Mouse (Mus musculus) heart, embryonic 12.5 days (tissue): Measurements from ENCODE around the gene Sgf29. TPM values are rescaled to one million over a fixed set of nuclear protein-coding genes. Genes with fewer than 3 reads are reported as not detected.
A peak's percentile ranks its signal among the peaks of the same experiment; 100 is the strongest.
"Not testable (repeated sequence)": the region's sequence is repeated elsewhere in the genome, so short reads cannot be mapped to it uniquely, and the experiment has no call there.

ENCODE experiments used
- ATAC-seq: fragments of 200-750 bp; cut with Nextera tagmentation; 2 replicates; pipeline ENCODE4 v1.8.0; 2017; ENCODE audit warnings: moderate TSS enrichment, moderate library complexity; ENCODE audit not compliant: insufficient number of reproducible peaks, low FRiP score
- H3K27ac ChIP-seq: fragments of 300-500 bp; sonication (generic); 2 replicates; pipeline ENCODE4 v1.5.1; 2016; ENCODE audit warnings: mild to moderate bottlenecking, moderate library complexity; ENCODE audit not compliant: poor library complexity, severe bottlenecking
- H3K27me3 ChIP-seq: fragments of 300-500 bp; sonication (generic); replicated peaks from 2 replicates; pipeline ENCODE4 v1.6.1; 2016; ENCODE audit warnings: mild to moderate bottlenecking, moderate library complexity
- H3K36me3 ChIP-seq: fragments of 300-500 bp; sonication (generic); 2 replicates; pipeline ENCODE4 v1.6.1; 2016; ENCODE audit warnings: mild to moderate bottlenecking, moderate library complexity
- H3K4me1 ChIP-seq: fragments of 300-500 bp; sonication (generic); replicated peaks from 2 replicates; pipeline ENCODE4 v1.6.1; 2016; ENCODE audit warnings: mild to moderate bottlenecking
- H3K4me2 ChIP-seq: fragments of 300-500 bp; sonication (generic); 2 replicates; pipeline ENCODE4 v1.6.1; 2016; ENCODE audit warnings: mild to moderate bottlenecking, moderate library complexity
- H3K4me3 ChIP-seq: fragments of 300-500 bp; sonication (generic); 2 replicates; pipeline ENCODE4 v1.5.1; 2016; ENCODE audit warnings: mild to moderate bottlenecking
- H3K9ac ChIP-seq: fragments of 300-500 bp; sonication (generic); 2 replicates; pipeline ENCODE4 v1.6.1; 2016; ENCODE audit warnings: mild to moderate bottlenecking, moderate library complexity
- H3K9me3 ChIP-seq: fragments of 300-500 bp; sonication (generic); replicated peaks from 2 replicates; pipeline ENCODE4 v1.6.1; 2016; ENCODE audit warnings: mild to moderate bottlenecking, moderate library complexity
- WGBS: fragments of 180-500 bp; shearing (Covaris S2); methylation state at CpG from one replicate; pipeline ENCODE4 v1.1.7; 2016; 5-methylcytosine and 5-hydroxymethylcytosine counted together
- polyA plus RNA-seq: library from polyadenylated mRNA; unstranded; fragments of >200 nt; fragmentation: Nextera tagmentation; extraction: Ambion mirVana; gene quantifications from 2 replicates; pipeline ENCODE4 v1.2.1, GENCODE M21; 2016

The Sgf29 gene
- polyA plus RNA-seq, 1 experiment from 2014 or later = 27.2 TPM

DNA sequence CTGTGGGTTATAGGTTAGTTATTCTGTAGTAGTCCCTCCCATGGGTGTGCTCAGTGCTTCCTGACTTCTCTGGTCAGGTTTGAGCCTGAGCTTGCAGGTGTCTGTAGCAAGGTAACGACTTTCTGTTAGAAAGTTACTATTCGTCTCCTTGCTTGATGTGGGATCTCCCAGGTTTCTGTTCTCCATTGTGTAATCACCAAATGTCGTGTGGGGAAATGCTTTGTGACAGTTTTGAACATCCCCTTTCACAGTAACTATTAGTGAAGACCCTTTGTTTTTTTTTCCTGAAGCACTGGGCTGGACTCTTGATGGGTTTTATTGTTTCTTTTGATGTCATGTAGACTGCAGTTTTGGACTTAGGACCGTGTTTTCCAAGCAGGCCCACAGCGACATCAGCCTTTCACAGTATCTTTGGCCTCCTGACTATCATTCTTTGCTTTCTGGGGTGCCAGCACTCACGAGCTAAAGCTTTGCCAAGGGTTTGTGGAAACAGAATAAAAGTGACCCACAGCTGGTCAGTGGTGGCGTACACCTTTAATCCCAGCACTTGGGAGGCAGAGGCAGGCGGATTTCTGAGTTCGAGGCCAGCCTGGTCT lies 18.5 kb downstream of the Sgf29 start:
- Histone ChIP-seq H3K4me3 (no peak overlapping the region), H3K4me1 (no peaks in the 10 kb centered on the region), H3K27ac (peak overlapping the region; percentile 76; the same call in 1 of the 2 replicates), H3K9ac (no peak overlapping the region), H3K4me2 (no peak overlapping the region), H3K9me3 (no peaks in the 10 kb centered on the region), H3K36me3 (peaks cover 37% of the 10 kb centered on the region), H3K27me3 (no peaks in the 10 kb centered on the region)
- WGBS = 85% methylated on average over 9 of the region's 9 CpGs
- no peak for ATAC-seq

DNA sequence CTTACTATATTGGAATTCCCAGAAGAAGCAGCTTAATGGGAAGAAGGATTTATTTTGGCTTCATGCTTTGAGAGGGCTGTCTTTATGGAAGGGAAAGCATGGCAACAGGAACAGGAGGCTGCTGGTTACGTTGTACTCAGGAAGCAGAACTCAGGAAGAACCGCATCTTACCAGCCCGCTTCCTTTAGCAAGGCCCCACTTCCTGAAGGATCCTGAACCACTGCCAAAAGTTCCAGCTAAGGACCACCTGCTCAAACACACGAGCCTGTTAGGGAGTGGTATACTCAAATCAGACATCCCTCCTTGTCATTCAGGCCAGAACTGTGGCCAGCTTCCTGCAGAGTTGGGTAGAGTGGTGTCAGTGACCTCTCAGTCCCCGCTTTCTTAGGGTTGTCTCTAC lies 19.3 kb downstream of the Sgf29 start:
- Histone ChIP-seq H3K4me3 (no peak overlapping the region), H3K4me1 (no peaks in the 10 kb centered on the region), H3K9ac (no peak overlapping the region), H3K36me3 (peaks cover 39% of the 10 kb centered on the region), H3K27ac (peak overlapping the region; percentile 76), H3K27me3 (no peaks in the 10 kb centered on the region), H3K4me2 (no peak overlapping the region), H3K9me3 (no peaks in the 10 kb centered on the region)
- 63% methylated on average over 5 of the region's 5 CpGs for WGBS
- ATAC-seq = no peak

GRCm38 (mm10) chr7:126670152-126670551 lies 21.0 kb downstream of the Sgf29 start:
- Histone ChIP-seq H3K27ac (no peak overlapping the region), H3K9ac (no peak overlapping the region), H3K4me2 (no peak overlapping the region), H3K4me1 (0 out of 2 replicates have a peak, but pooled peaks cover 1% of the 10 kb centered on the region), H3K4me3 (no peak overlapping the region), H3K36me3 (peaks cover 36% of the 10 kb centered on the region), H3K9me3 (no peaks in the 10 kb centered on the region), H3K27me3 (no peaks in the 10 kb centered on the region)
- WGBS = 62% methylated on average over 3 of the region's 3 CpGs
- no peak for ATAC-seq

DNA sequence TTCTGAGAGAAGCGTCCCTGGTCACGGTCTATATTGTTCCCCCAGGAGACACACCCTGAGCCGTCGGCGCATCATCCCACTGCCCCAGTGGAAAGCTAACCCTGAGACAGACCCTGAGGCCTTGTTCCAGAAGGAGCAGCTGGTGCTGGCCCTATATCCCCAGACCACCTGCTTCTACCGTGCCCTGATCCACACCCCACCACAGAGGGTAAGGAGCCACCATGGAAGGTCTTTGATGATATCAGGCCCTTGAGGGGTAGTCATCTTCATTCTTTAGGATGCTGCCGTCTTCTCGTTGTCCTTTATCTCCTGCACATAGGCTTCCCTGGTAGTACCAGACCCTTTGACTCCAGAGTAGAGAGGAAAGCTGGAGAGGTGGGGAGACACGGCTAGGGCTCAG lies 23.0 kb downstream of the Sgf29 start:
- H3K27me3 ChIP-seq = no peaks in the 10 kb centered on the region
- no peak overlapping the region for H3K4me3 ChIP-seq
- H3K36me3 ChIP-seq = peaks cover 22% of the 10 kb centered on the region
- no peak overlapping the region for H3K4me2 ChIP-seq
- 91% methylated on average over 9 of the region's 9 CpGs for WGBS
- no peak overlapping the region for H3K27ac ChIP-seq
- no peak overlapping the region for H3K9ac ChIP-seq
- no peak for ATAC-seq
- H3K9me3 ChIP-seq = no peaks in the 10 kb centered on the region
- peaks cover 15% of the 10 kb centered on the region; the same call in 1 of the 2 replicates for H3K4me1 ChIP-seq

GRCm38 (mm10) chr7:126675104-126675503 lies 26.0 kb downstream of the Sgf29 start:
- H3K36me3 ChIP-seq = peaks cover 24% of the 10 kb centered on the region
- no peak overlapping the region for H3K9ac ChIP-seq
- no peak overlapping the region for H3K27ac ChIP-seq
- no peaks in the 10 kb centered on the region for H3K27me3 ChIP-seq
- H3K9me3 ChIP-seq = no peaks in the 10 kb centered on the region
- no peak for ATAC-seq
- no peak overlapping the region for H3K4me2 ChIP-seq
- 91% methylated on average over 8 of the region's 8 CpGs for WGBS
- H3K4me1 ChIP-seq = peaks cover 15% of the 10 kb centered on the region; the same call in 1 of the 2 replicates
- H3K4me3 ChIP-seq = no peak overlapping the region

DNA sequence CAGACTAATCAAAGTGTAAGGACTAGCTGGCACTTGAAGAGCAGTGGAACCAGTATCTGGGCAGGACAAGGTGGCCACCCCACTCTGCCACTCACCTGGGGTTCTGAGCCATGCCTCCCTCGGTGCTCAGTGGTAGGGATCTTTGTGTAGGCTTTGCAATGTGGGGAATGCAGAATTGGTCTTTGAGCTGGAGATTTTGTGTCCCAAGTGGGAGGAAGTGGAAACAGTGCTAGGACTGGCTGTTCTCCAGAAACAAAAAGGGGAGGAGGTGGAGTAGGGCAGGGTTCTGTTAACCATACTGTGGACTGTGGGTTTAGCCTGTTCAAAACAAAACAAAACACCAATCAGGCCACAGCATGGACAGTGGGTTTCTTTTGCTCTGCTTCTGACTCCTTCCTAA lies 27.1 kb downstream of the Sgf29 start, which contains the start of gene Sult1a1:
TSS of gene Sult1a1 (minus strand) at position 226 of the 400 bp plus-strand sequence.
- no peak within 1 kb of the TSS for H3K4me2 ChIP-seq
- WGBS = 52% methylated on average over 1 of the region's 1 CpGs
- no peaks in the 10 kb centered on the region for H3K27me3 ChIP-seq
- ATAC-seq = no peak; the same call in 1 of the 2 replicates
- H3K9me3 ChIP-seq = no peaks in the 10 kb centered on the region
- H3K27ac ChIP-seq = 0 out of 2 replicates have a peak within 1 kb of the TSS, but pooled peaks have one; percentile 30
- H3K4me1 ChIP-seq = peaks cover 15% of the 10 kb centered on the region; the same call in 1 of the 2 replicates
- H3K4me3 ChIP-seq = no peak within 1 kb of the TSS
- peaks cover 23% of the 10 kb centered on the region for H3K36me3 ChIP-seq
- no peak within 1 kb of the TSS for H3K9ac ChIP-seq

GRCm38 (mm10) chr7:126676631-126677220 lies 27.6 kb downstream of the Sgf29 start:
- 77% methylated on average over 4 of the region's 4 CpGs for WGBS
- Histone ChIP-seq H3K4me2 (no peak overlapping the region), H3K4me1 (peaks cover 15% of the 10 kb centered on the region; the same call in 1 of the 2 replicates), H3K9ac (no peak overlapping the region), H3K9me3 (no peaks in the 10 kb centered on the region), H3K4me3 (no peak overlapping the region), H3K36me3 (peaks cover 18% of the 10 kb centered on the region), H3K27me3 (no peaks in the 10 kb centered on the region), H3K27ac (0 out of 2 replicates have a peak overlapping the region, but pooled peaks have one; percentile 30)
- no peak for ATAC-seq

GRCm38 (mm10) chr7:126678545-126679341 lies 29.6 kb downstream of the Sgf29 start:
- Histone ChIP-seq H3K27ac (no peak overlapping the region), H3K9ac (no peak overlapping the region), H3K36me3 (peaks cover 7% of the 10 kb centered on the region), H3K27me3 (no peaks in the 10 kb centered on the region), H3K9me3 (no peaks in the 10 kb centered on the region), H3K4me3 (no peak overlapping the region), H3K4me1 (peaks cover 15% of the 10 kb centered on the region; the same call in 1 of the 2 replicates), H3K4me2 (no peak overlapping the region)
- 84% methylated on average over 8 of the region's 8 CpGs for WGBS
- no peak for ATAC-seq

DNA sequence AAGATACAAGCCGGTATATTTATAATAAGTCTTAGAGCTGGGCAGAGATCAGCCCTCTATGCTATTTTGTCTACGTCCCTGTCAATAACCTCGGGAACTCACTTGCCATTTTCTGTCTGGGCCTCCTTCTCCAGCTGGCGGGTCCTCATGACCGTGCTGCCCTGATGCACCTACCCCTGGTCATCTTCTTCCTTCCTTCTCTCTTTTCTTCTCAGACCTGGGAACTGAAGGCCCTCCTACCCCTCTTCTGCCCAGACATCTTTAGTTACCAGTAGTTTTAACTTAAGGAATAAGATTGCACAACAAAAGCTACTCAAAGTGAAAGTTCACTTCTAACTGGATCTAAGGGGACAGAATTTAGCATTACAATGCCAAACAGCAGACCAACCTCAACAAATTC lies 30.6 kb downstream of the Sgf29 start:
- no peak for ATAC-seq
- H3K9me3 ChIP-seq = no peaks in the 10 kb centered on the region
- H3K27me3 ChIP-seq = no peaks in the 10 kb centered on the region
- WGBS = 89% methylated on average over 5 of the region's 5 CpGs
- no peak overlapping the region for H3K4me3 ChIP-seq
- H3K27ac ChIP-seq = no peak overlapping the region
- peaks cover 7% of the 10 kb centered on the region for H3K36me3 ChIP-seq
- H3K9ac ChIP-seq = no peak overlapping the region
- no peak overlapping the region for H3K4me2 ChIP-seq
- H3K4me1 ChIP-seq = peaks cover 15% of the 10 kb centered on the region; the same call in 1 of the 2 replicates

- Histone ChIP-seq H3K4me3 (no peak overlapping the region), H3K27ac (no peak overlapping the region), H3K9me3 (no peaks in the 10 kb centered on the region), H3K36me3 (peaks cover 5% of the 10 kb centered on the region), H3K9ac (no peak overlapping the region), H3K4me2 (no peak overlapping the region), H3K27me3 (no peaks in the 10 kb centered on the region), H3K4me1 (peaks cover 9% of the 10 kb centered on the region; the same call in 1 of the 2 replicates)
- no peak for ATAC-seq
- 93% methylated on average over 5 of the region's 5 CpGs for WGBS
Observed at GRCm38 (mm10) chr7:126681221-126681620, 32.1 kb downstream of the Sgf29 start.

DNA sequence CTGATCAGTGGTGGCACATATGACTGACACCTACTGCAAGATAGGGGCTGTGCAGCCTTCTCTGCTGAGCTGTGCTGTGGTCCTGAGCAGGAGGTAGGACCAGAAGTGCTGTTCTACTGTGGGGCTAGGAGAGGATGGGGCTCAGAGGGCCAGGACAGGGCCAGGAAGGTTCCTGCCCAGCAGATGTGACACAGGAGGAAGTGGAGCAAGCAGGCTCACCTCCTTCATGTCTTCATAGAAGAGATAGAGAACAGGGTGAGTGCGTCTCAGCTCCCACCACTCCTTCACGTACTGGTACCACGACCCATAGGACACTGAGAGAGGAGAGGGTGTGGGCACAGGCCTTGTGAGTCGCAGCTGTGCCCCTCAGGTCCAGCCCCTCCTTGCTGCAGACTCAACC lies 39.0 kb downstream of the Sgf29 start:
- H3K27me3 ChIP-seq, H3K9me3 ChIP-seq, H3K4me3 ChIP-seq, H3K27ac ChIP-seq, H3K9ac ChIP-seq, H3K4me2 ChIP-seq, ATAC-seq: not testable (repeated sequence)
- H3K36me3 ChIP-seq = peaks cover 30% of the 10 kb centered on the region
- peaks cover 17% of the 10 kb centered on the region for H3K4me1 ChIP-seq
- 63% methylated on average over 4 of the region's 4 CpGs for WGBS
